Mouse (Mus musculus): ENCODE data around the gene Ace2.

Gene Ace2

DNA sequence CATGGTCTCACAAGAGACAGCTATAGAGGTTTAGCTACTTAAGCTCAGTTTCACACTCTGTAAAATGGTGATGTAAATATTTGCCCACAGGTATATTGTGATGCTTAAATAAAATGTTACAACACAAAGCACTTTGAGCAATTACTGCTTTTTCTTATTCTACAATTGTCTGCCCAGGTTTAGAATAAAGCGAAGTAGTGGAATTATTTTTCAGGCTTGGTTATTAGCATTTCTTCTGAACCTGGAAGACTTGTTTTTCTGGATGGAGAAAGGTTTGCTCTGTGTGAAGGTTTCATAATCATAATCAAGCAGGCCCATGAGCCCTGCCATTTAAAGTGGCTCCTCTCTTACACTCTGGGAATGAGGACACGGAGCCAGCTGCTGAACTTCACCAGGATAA lies at the start of gene Ace2:
TSS of gene Ace2 (plus strand) at position 301 of the 400 bp plus-strand sequence.
- no peak for DNase-seq

DNA sequence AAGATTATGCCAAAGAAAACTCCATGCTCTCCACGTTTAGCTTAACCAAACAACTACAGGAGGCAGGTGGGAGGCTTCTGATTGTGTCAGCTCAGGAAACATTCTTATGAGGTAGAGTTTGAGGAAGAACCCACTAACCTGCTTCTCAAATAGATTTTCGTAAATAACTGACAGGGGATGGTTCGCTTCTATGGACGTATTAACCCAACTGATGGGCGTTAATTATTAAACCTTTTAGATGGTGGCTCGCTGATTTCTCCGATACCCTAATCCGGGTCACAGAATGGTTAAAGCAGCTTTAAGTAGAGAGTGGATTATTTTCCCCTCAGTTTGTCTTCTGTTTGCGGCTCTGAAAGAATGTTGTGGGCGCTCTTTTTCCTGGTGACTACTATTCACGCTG lies 49.2 kb upstream of the Ace2 start:
- no peak for DNase-seq

DNA sequence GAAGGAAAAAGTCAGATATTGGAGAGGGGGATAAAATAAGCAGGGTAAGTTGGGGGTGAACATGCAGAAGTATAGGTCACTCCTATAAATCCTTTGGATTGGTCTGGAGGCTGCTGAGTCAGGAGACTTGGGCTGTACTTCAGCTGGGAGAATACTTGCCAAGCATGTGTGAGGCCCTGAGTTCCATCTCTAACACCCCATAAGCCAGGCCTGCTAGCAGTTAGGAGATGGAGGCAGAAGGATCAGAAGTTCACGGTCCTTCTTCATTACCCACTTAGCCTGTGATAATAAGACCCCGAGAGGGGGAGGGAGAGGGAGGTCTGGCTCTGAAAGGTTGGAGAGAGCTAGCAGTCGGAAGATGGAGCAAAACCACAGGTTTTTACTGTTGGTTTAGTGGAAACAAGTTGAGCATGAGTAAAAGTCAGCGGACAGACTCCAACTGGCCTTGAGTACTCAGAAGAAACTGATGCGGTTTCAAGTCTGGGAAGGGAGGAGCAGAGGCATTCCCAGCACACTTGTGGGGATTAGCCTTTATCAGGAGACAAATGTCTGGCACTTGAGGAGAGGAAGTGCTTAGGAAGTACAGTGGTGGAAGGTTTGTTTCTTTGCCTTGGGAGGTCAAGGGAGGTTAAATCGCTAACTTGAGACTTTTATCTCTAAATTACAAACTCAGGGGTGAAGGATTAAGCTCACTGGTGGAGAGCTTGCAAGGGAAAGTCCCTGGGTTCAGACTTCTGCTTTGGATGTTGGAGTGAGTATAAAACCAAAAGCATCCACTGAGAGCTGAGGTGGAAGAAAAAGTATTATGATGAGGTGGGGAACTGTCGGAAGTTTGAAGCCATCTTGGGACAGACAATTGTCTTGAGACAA lies 46.6 kb upstream of the Ace2 start:
- DNase-seq, result no peak

DNA sequence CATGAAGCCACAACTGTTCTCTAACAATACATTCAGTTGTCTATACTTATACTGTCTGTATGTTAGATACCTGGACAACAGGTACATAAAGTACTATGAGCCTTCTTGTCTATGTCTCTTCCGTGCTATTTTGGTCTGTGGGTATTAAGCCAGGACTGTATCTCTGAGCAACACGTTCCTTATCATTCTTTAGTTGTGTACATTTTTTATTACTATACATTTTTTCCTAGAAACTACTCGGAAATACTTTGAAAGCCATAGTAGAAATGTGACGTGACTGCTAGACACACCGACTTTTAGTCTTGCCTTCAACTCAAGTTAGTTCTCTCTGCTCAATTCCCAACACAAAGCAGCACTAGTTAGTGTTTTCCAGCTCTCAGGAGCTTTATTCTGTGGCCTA lies 45.7 kb upstream of the Ace2 start:
- no peak for DNase-seq

DNA sequence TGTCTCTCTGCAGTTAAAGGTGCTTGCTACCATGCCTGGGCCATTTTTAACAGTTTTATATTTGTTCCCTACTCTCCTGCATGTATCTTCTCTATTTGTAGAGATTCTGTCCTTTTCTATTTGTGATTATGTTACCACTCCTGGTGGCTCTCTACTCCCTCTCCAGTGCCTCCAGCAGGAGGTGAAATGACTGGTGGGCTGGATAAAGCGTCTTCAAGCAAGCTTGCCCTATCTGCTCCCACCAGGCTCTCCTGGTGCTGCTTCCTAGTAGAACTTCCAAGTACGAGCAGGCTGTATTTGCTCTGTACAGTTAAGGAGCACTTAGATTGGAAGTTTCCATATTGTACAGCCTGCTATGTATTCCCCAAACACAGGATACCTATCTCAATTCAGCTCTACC lies 43.3 kb upstream of the Ace2 start:
- no peak for DNase-seq

DNA sequence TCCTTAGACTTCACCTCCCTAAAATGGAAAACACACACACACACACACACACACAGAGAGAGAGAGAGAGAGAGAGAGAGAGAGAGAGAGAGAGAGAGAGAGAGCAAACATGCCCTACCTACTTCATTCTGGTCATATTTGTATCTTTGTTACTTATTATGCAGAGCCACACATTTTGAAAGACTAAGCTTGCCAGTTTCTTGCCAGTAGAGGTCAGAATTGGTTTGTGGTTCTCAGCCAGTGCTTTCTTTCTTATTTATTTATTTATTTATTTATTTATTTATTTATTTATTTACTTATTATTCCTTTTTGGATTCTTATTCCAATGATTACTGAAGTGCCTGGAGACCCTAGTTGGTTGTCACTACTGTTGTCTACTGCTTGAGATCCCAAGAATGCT lies 37.6 kb upstream of the Ace2 start:
- peak; percentile 16 for DNase-seq

DNA sequence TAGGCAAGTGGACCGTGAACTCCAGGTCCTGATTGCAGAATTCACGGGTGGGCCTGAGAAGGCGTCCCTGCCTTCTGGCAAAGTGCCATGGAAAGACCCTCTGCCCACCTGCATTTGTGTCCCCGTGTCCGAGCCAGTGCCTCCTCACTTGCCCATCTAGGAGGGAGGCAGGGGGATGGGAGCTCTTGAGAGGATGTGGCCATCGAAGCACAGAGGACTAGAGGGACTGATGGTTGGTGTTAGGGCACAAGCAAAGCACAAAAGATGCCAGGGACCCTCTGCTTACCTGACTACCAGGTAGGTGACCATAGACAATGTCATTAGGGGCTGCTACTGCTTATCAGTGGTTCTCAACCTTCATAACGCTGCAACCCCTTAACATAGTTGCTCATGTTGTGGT lies 36.9 kb upstream of the Ace2 start:
- no peak for DNase-seq

DNA sequence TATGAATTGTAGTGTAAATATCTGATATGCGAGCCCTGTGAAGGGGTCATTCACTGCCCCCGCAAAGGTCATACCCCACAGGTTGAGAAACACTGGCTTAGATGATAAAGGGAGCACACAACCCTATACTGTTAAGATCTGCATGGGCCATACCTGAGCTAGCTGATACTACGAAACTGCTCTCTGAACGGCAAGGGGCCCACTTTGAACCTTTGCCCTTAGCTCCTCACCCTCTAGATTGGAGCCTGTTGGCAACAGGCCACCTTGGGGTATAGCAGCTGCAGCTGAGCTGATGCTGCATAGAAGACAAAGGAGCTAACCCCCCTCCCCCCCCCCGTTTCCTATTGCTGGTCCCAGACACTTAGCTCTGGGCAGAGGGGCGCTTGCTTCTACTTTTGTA lies 36.5 kb upstream of the Ace2 start:
- no peak for DNase-seq

DNA sequence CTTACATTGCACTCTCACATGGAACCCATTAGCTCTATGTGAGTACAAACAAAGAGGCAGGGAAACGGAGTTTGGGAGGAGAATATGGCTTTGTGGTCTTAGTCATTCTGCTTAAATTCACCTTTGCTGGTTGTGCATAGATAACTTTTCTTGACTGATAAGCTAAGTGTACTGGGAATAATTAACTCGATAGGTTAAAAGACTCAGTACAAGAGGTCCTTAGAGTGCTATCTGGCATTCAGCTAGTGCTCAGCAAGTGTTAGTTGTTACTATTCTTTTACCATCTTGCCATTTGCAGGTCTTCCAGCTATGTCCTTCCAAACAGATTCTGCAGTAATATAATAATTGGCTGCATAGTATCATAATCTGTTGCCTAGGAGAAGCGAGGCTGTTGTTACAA lies 28.0 kb upstream of the Ace2 start:
- DNase-seq, result no peak

DNA sequence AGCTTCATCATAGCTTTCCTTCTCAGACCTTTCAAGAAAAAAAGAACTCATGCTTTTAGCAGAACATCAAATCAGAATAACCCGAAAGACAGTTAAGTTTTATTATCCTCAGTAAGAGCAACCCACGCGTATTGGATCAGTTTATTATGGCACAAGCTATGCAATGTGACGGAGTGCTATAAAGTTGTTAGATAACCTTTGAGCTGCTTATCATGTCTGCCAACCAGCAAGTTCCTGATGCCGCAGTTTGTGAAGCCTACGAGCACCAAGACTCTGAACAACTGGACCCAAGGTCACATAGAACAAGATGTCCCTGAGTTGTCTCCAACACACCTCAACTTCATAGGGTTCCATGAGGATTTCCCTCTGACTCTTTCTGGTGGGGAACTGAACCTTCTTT lies 25.4 kb upstream of the Ace2 start:
- no peak for DNase-seq

DNA sequence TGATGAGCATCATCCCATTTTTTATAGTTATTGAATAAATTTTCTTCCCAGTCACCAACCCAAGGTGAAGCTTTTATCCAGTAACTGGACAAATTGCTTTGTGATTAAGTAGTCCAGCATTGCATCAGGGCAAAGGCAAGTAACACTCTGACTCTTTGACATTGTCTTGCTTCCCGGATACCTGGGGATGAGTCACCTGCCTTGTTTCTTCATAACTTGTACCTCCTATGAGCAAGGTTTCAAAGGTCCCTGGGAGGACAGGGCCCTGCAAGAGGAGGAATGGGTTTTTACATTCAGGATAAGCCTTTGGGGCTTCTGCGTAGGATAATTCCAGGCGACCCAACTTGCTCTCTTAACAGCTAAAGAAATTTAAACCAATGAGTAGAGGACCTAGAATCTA lies 15.2 kb upstream of the Ace2 start:
- DNase-seq, result no peak

DNA sequence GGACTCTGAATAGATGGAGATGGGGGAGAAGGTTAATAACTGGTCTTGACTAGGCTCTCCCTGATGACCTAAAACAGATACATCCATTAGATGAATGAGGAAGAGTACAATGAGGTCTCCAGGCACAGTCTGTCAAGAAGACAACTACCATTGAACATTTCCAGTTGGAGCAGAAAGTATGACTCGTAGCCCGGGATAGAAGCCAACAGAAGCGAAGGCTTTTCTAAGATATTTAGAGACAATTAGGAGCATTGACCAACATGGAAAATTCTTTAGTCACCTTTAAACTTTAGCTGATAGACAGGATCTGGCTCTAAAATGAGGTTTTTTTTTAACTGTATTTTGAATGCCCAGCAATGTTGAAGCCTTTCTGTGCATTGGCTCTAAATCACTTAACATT lies 5.6 kb upstream of the Ace2 start:
- DNase-seq, result peak; percentile 15

DNA sequence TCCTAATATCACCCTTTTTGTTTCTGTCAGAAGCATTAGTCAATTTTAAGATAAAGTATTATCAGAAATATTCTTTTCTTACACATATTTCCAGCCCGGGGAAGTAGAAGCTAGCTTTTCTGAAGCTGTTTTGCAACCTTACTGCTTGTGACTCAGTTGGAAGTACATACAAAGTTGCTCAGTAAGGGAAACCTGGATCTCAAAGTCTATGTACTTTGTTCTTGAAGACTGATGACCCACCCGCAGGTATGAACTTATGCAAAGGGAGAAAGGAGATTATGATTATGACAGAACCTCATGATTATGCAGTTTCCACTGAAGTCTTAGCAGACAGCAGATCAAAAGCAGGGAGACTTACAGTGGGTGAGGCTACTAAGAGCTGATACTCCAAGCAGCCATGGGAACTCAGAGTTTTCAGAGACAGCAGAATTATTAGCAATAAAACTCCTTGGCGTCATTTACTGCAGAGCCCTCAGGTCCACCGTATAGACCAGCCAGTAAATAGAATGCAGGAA lies 3.8 kb upstream of the Ace2 start:
- no peak for DNase-seq

DNA sequence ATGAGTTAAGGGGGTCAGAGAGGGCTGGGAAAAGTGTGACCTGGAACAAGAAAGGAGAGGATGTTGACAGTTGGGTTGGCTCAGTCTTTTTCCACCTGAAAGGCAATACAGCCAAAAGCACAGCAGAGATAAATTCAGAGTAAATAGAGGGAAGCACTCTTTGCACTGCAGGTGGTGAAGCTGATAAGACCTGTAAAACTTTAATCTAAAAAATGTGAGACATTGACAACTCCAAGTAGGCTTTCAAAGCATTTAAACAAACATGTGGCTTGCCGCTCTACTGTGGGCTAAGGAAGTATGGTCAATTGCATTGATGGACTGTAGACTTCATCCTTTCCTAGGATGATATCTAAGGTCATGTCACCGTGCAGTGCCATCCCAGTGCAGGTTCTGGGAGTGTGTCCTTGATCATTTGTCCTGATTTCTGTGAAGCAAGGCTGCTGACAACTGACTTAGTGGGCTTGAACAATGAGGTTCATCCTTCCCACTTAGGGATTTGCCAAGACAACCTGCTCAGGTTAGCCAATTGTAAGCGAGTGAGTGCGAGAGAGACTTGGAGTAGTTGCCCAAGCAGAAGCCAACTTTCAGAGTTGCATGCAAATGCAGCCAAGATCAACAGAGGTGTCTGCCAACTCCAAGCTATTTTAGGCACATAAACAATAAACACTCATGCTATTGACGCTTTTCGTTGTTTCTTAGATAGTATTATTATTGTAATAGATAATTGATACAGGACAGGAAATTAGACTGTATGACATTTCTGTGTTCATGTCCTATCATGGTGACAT lies 6.5 kb downstream of the Ace2 start:
- DNase-seq, result peak; percentile 33

DNA sequence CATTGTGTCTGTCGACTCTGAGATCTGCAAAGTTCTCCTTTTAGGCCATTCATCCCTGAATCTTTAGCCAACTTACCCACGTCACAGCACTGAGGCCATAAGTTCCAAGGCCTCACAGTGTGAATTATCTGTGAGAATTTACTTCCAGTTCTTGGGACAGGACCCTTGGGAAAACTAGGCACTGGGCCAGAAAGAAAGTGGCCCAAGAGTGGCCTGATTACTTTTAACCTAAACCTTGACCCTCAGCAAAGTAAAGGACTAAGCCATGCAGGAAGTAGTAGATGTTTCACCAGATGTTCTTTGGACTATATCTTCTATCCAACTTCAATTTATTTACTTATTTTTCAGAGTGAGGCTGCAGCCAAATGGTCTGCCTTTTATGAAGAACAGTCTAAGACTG lies 13.6 kb downstream of the Ace2 start:
- peak; percentile 1 for DNase-seq

DNA sequence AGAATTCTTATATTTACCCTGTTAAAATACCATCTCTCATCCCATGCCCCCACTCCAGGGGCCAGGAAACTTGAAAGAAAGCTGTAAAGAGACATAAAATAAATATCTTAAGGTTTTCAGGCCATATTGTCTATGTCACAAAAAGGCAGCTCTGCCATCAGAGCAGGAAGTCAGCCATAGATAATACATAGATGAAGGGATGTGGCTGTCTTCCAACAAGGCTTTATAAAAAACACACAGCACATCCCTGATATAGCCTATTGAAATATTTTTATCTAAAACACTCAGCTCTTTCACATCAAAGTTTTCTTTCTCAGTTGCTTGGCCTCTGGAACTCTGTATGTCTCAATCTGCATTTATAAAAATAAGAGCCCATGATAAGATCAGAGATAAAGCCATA lies 14.5 kb downstream of the Ace2 start:
- DNase-seq, result no peak

DNA sequence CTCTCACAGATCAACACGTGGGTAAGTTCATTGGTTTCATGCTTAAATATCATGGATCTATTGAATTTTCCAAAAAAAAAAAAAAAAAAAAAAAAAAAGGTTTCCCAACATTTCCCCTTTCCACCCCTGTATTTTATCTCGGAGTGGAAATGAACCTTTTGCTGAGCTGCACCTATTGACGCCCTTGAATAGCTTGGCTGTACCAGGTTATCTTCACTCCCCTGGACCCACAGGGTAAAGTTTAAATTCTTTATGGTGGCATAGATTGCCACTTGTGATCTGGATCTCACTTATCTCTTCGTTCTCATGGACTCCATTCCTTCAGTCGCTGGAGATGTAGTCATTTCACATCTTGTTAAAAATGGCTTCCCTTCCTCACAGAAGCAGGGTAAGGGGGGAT lies 15.5 kb downstream of the Ace2 start:
- DNase-seq, result no peak

DNA sequence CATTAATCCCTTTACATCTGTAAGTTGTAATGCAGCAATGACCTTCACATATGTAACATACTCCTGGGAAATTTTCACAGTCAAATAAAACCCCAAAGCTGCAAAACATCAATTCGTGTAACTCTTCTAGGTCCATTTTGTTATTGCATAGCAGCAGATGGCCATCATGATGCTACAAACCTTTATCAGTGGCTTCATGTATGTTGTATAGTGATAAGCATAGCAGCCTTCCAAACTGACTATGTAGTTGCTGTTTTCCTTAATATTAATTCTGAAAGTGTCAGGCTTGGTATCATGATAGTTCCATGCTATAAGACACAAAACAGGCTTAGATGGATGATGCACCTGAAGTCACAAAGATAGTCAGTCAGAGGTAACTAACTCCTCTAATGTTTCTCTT lies 25.5 kb downstream of the Ace2 start:
- no peak for DNase-seq

DNA sequence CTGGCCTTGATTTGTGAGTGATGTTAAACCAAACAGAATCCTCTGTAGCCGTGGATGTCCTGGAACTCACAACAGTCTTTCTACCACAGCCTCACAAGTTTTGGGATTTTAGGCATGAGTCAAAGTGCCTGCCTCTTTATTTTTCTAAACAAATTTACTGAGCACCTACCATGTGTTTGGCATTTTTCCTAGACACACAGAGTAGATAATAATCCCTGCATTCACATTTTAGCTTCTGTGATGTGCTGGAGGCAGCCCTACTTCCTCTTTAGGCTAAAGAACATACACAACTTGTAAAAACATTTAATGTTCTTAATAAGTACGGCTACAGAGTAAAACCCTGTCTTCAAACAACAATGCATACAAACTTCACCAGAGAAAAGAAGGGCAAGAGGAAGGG lies 31.9 kb downstream of the Ace2 start:
- no peak for DNase-seq

DNA sequence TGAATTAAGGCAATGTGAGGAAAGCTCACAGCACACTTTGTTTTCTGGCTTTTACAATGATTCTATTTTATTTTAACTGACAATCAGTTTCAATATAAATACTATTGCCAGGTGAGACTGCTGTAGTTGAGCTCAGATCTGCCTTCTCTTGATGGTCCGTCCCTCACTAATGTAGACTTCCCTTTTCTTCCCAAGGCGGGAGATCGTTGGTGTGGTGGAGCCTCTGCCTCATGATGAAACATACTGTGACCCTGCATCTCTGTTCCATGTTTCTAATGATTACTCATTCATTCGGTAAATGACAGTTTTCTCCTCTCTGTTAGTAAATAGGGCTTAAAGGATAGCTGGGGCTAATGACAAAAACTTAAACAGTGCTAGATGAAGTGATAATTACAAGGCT lies 34.7 kb downstream of the Ace2 start:
- DNase-seq, result no peak

DNA sequence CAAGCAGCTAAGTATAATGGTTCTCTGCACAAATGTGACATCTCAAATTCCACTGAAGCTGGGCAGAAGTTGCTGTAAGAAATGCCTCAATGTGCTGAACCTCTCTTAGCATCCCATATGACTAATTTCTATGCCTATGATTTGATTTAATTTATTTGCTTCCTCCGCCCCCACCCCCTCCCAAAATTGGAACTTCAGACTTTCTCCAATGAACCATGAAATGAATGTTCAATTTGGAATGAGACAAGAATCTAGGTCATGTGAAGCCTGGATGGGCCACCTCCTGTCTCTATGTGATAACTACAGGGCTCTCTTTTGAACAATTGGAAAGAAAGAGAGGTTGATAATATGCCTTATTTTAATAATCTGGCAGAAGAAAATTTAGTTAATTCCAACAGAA lies 36.2 kb downstream of the Ace2 start:
- no peak for DNase-seq

DNA sequence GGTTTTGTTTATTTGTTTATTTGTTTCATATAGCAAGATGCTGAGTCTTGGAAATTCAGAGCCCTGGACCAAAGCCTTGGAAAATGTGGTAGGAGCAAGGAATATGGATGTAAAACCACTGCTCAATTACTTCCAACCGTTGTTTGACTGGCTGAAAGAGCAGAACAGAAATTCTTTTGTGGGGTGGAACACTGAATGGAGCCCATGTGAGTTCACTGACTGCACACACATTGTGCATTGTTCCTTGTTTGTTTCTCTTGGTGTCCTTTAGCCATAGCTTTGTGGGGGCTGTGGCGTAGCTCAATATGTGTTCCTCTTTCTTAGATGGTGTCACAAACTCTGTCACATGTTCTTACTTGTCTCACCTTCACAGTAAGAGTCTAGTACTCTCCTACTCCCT lies 36.6 kb downstream of the Ace2 start:
- DNase-seq, result no peak

DNA sequence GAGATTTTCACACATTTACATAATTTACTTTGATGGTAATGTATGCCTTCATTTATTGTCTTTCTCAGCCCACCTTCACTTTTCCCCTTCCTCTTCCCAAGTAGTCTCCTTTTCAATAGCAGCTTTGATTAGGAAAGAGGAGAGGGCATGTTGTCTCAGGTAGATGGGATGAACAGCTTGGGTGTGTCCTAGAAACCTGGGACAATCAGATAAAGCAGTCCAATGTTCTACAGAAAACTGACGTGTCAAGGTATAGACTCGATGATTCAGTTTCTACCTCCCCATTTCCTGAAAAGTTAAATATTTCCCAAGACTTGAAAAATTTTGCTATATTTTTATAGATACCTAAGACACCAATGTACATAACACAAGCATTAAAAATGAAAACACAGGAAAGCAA lies 39.7 kb downstream of the Ace2 start:
- DNase-seq, result no peak

DNA sequence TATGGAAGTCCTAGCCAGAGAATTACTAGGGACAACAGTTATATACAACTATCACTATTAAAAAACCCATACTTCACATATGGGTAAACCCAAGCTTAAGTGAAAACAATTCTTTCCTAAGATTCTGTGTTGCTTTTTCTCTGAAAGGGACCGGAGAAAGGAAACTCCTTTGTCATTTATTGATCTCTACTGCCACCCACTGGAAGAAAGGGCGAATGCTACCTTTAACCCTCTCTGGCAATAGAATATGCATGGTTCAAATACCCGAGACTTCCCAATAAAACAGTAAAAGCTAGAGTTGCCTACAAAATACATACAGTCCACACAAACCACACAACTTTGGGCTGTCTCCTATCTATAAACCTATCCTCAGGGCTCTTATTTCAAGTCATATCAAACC lies 40.6 kb downstream of the Ace2 start:
- peak; percentile 65 for DNase-seq

All from lung, postnatal 36 days (tissue).